Mouse (Mus musculus) bone marrow, adult 2 months (tissue): Measurements from ENCODE around the gene Tas2r102. TPM values are rescaled to one million over a fixed set of nuclear protein-coding genes. Genes with fewer than 3 reads are reported as not detected.

Experiments
- H3K27ac ChIP-seq: fragments of 200-500 bp; 2 replicates; pipeline ENCODE4 v1.5.1; 2012; ENCODE audit warnings: low read depth, mild to moderate bottlenecking, control low read depth, inconsistent platforms, low read length; ENCODE audit not compliant: control insufficient read depth, poor library complexity, insufficient read depth
- H3K4me1 ChIP-seq: fragments of 200-500 bp; 2 replicates; pipeline ENCODE4 v1.6.1; 2011; ENCODE audit warnings: low read length; ENCODE audit not compliant: control insufficient read depth, insufficient read depth
- H3K4me3 ChIP-seq: fragments of 200-500 bp; replicated peaks from 2 replicates; pipeline ENCODE3; 2011; ENCODE audit warnings: mild to moderate bottlenecking, low read depth, low read length, control low read depth; ENCODE audit not compliant: control insufficient read depth
- CTCF ChIP-seq: fragments of 200-500 bp; IDR thresholded peaks from 2 replicates; pipeline ENCODE4 v1.5.1; 2011; ENCODE audit warnings: low read length, control low read depth; ENCODE audit not compliant: control insufficient read depth, insufficient read depth
- POLR2A ChIP-seq: fragments of 200-500 bp; IDR thresholded peaks from 2 replicates; pipeline ENCODE4 v1.6.1; 2011; ENCODE audit warnings: low read depth, mild to moderate bottlenecking, control low read depth, low read length, borderline replicate concordance; ENCODE audit not compliant: control insufficient read depth
- WGBS: fragments of 180-500 bp; shearing (Covaris S2); methylation state at CpG from one replicate; pipeline ENCODE4 v1.1.7; 2018; 5-methylcytosine and 5-hydroxymethylcytosine counted together
- polyA plus RNA-seq: library from polyadenylated mRNA; stranded (reverse); fragments of >200 nt; gene quantifications from 2 replicates; pipeline ENCODE4 v1.2.4, GENCODE M21; 2011; ENCODE audit warnings: low replicate concordance; ENCODE audit not compliant: missing spikeins, insufficient read depth, insufficient read length

Tas2r102 gene
- not detected in 2 replicates for polyA plus RNA-seq

GRCm38 (mm10) chr6:132761831-132762230 is at the start of gene Tas2r102:
Gene Tas2r102, plus strand, starts transcription at chr6:132762131.
- Histone ChIP-seq H3K27ac (no peak within 1 kb of the TSS), H3K4me1 (no peaks in the 10 kb centered on the region), H3K4me3 (no peak within 1 kb of the TSS)
- 87% methylated on average over 2 of the region's 2 CpGs for WGBS
- TF ChIP-seq POLR2A (no peak), CTCF (no peak)

- H3K4me3 ChIP-seq = no peak within 1 kb of the TSS
- no peak within 1 kb of the TSS for H3K27ac ChIP-seq
- TF ChIP-seq POLR2A (no peak), CTCF (no peak)
- WGBS = 60% methylated on average over 2 of the region's 2 CpGs
- H3K4me1 ChIP-seq = no peaks in the 10 kb centered on the region
Measured at GRCm38 (mm10) chr6:132737935-132738334, 24.0 kb upstream of the Tas2r102 start, which contains the start of gene Tas2r115. Gene Tas2r115, minus strand, starts transcription at chr6:132738035.

GRCm38 (mm10) chr6:132750206-132750605 is 11.7 kb upstream of the Tas2r102 start:
- Histone ChIP-seq H3K27ac (no peak overlapping the region), H3K4me3 (no peak overlapping the region), H3K4me1 (no peaks in the 10 kb centered on the region)
- 70% methylated on average over 2 of the region's 2 CpGs for WGBS
- TF ChIP-seq POLR2A = no peak
- TF ChIP-seq CTCF = no peak

- WGBS = 68% methylated on average over 1 of the region's 1 CpGs
- Histone ChIP-seq H3K4me3 (no peak within 1 kb of the TSS), H3K27ac (no peak within 1 kb of the TSS), H3K4me1 (no peaks in the 10 kb centered on the region)
- TF ChIP-seq CTCF = no peak
- no peak for TF ChIP-seq POLR2A
Measured at GRCm38 (mm10) chr6:132754430-132754829, 7.5 kb upstream of the Tas2r102 start, which contains the start of gene Tas2r124. Gene Tas2r124, plus strand, starts transcription at chr6:132754730.

- no peak within 1 kb of the TSS for H3K4me3 ChIP-seq
- TF ChIP-seq POLR2A (no peak), CTCF (no peak)
Measured at GRCm38 (mm10) chr6:132778062-132778461, 16.1 kb downstream of the Tas2r102 start, which contains the start of gene Tas2r136. Gene Tas2r136, minus strand, starts transcription at chr6:132778162.

GRCm38 (mm10) chr6:132795393-132795792 is 33.5 kb downstream of the Tas2r102 start:
- 37% methylated on average over 1 of the region's 1 CpGs for WGBS
- Histone ChIP-seq H3K27ac (no peak overlapping the region), H3K4me3 (no peak overlapping the region), H3K4me1 (no peaks in the 10 kb centered on the region)
- TF ChIP-seq POLR2A (no peak), CTCF (no peak)

More at GRCm38 (mm10) chr6:132778062-132778461, 16.1 kb downstream of the Tas2r102 start, which contains the start of gene Tas2r136:
- Histone ChIP-seq H3K4me1 (no peaks in the 10 kb centered on the region), H3K27ac (no peak within 1 kb of the TSS)

- TF ChIP-seq CTCF = no peak
- TF ChIP-seq POLR2A = no peak
- no peaks in the 10 kb centered on the region for H3K4me1 ChIP-seq
Measured at GRCm38 (mm10) chr6:132802518-132802917, 40.6 kb downstream of the Tas2r102 start, which contains the start of gene Tas2r117. Gene Tas2r117, plus strand, starts transcription at chr6:132802818.

More at GRCm38 (mm10) chr6:132802518-132802917, 40.6 kb downstream of the Tas2r102 start, which contains the start of gene Tas2r117:
- H3K27ac ChIP-seq = no peak within 1 kb of the TSS
- WGBS = 74% methylated on average over 1 of the region's 1 CpGs
- H3K4me3 ChIP-seq = no peak within 1 kb of the TSS

Other genes with a start within 250 kb of the Tas2r102 start
- gene Prh1, start 192.3 kb upstream of the Tas2r102 start, polyA plus RNA-seq = not detected in 2 replicates
- not detected in 2 replicates for gene Prp2, start 166.2 kb upstream of the Tas2r102 start, polyA plus RNA-seq
- gene A630073D07Rik, start 110.6 kb upstream of the Tas2r102 start, polyA plus RNA-seq = not detected in 2 replicates
- not detected in 2 replicates for gene Tas2r120, start 105.2 kb upstream of the Tas2r102 start, polyA plus RNA-seq
- not detected in 2 replicates for gene Tas2r121, start 61.1 kb upstream of the Tas2r102 start, polyA plus RNA-seq
- gene Tas2r122, start 50.2 kb upstream of the Tas2r102 start, polyA plus RNA-seq = not detected in 2 replicates
- not detected in 2 replicates for gene Tas2r115, start 24.1 kb upstream of the Tas2r102 start, polyA plus RNA-seq
- gene Tas2r124, start 7.4 kb upstream of the Tas2r102 start, polyA plus RNA-seq = not detected in 2 replicates
- gene Tas2r136, start 16.0 kb downstream of the Tas2r102 start, polyA plus RNA-seq = not detected in 2 replicates
- gene Tas2r117, start 40.7 kb downstream of the Tas2r102 start, polyA plus RNA-seq = not detected in 2 replicates
- not detected in 2 replicates for gene Tas2r123, start 85.0 kb downstream of the Tas2r102 start, polyA plus RNA-seq
- not detected in 2 replicates for gene Tas2r116, start 93.3 kb downstream of the Tas2r102 start, polyA plus RNA-seq
- gene Tas2r110, start 105.9 kb downstream of the Tas2r102 start, polyA plus RNA-seq = not detected in 2 replicates
- gene Tas2r113, start 130.9 kb downstream of the Tas2r102 start, polyA plus RNA-seq = not detected in 2 replicates
- gene Tas2r125, start 147.5 kb downstream of the Tas2r102 start, polyA plus RNA-seq = not detected in 2 replicates
- gene Tas2r129, start 189.0 kb downstream of the Tas2r102 start, polyA plus RNA-seq = not detected in 2 replicates
- gene Tas2r131, start 195.8 kb downstream of the Tas2r102 start, polyA plus RNA-seq = not detected in 2 replicates
- gene Tas2r109, start 218.8 kb downstream of the Tas2r102 start, polyA plus RNA-seq = not detected in 2 replicates